Mouse (Mus musculus) megakaryocyte, embryonic 14.5 days (primary cell): ENCODE data around the gene Stat5b.

ENCODE experiments used
- FLI1 ChIP-seq: IDR thresholded peaks from 2 replicates; pipeline ENCODE4 v1.6.1; 2012; ENCODE audit warnings: low read length, inconsistent platforms, mixed read lengths
- GATA1 ChIP-seq: IDR thresholded peaks from 3 replicates; pipeline ENCODE4 v1.6.1; 2012; ENCODE audit warnings: mixed read lengths, low read length, inconsistent platforms, borderline replicate concordance

DNA sequence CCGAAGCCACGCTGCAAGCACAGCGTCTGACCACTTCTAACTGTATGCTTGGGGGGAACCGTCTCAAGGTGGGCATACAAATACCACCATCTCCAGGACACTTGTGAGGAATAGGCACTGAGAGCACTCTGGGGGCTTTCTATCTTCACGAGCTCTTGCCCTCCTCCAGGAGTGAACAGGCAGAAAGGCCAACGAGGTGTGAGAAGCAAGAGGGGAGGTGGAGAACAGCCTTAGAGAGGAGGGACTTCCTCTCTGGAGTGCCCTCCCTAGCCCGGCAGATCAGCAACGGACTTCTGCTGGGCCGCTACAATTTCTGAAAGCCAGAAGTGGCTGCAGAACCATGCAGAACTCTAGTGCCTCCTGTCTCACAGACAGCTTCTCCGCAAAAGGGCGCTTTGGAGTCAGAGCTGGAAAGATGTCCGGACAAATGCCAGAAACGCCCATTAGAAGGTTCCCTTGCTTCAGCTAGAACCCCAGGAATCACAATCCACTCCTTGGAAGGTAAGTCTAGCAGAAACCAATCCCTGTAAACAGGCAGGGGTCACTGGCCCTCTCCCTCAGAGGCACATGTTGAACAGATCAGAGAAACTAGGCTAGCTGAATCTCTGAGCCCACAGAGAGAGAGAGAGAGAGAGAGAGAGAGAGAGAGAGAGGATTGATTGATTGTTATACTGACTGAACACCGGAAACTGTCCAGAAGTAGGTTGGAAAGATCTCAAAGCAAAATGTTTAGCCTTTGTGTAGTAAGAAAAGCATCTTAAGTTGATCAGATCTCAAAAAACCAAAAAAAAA, 114.4 kb downstream of the Stat5b start:
- no peak for TF ChIP-seq GATA1
- no peak for TF ChIP-seq FLI1
